8 mouse cellular contexts compared by ENCODE assay signal in genomic region chr8:119585901-119586300, GRCm38 (mm10). TPM values are rescaled to one million over a fixed set of nuclear protein-coding genes. Genes with fewer than 3 reads are reported as not detected.
DNase-seq lines count a peak whose midpoint lies in the region; ATAC-seq and TF ChIP-seq lines count a peak whose summit lies in the region.

No protein-coding gene starts in this region.

- H3K4me3 ChIP-seq in kidney, embryonic 14.5 days (ENCODE audit: low read length) = peak overlapping the region; percentile 30
- peak overlapping the region; percentile 31 for H3K4me3 ChIP-seq in embryonic facial prominence, embryonic 14.5 days (ENCODE audit: low read depth, low read length)
- H3K4me3 ChIP-seq in intestine, postnatal 0 days (ENCODE audit: low read depth, low read length) = peak overlapping the region; percentile 31
- peak overlapping the region; percentile 18; the same call in 1 of the 2 replicates for H3K4me3 ChIP-seq in neural tube, embryonic 12.5 days

- no peaks in the 10 kb centered on the region for H3K36me3 ChIP-seq in kidney, embryonic 14.5 days (ENCODE audit: control insufficient read depth, insufficient read depth, low read length)
- H3K36me3 ChIP-seq in embryonic facial prominence, embryonic 14.5 days (ENCODE audit: control insufficient read depth, insufficient read depth, low read length) = no peaks in the 10 kb centered on the region
- H3K36me3 ChIP-seq in intestine, postnatal 0 days (ENCODE audit: control insufficient read depth, insufficient read depth) = no peaks in the 10 kb centered on the region
- H3K36me3 ChIP-seq in neural tube, embryonic 12.5 days = no peaks in the 10 kb centered on the region

- no peak overlapping the region for H3K27ac ChIP-seq in kidney, embryonic 14.5 days (ENCODE audit: low read depth, low read length)
- H3K27ac ChIP-seq in embryonic facial prominence, embryonic 14.5 days (replicated peaks; ENCODE audit: low read depth, low read length) = no peak overlapping the region
- peak overlapping the region; percentile 60; the same call in 1 of the 2 replicates for H3K27ac ChIP-seq in intestine, postnatal 0 days (ENCODE audit: low read depth, low read length)
- H3K27ac ChIP-seq in neural tube, embryonic 12.5 days = no peak overlapping the region

- no peaks in the 10 kb centered on the region for H3K4me1 ChIP-seq in kidney, embryonic 14.5 days (ENCODE audit: control insufficient read depth, insufficient read depth, low read length)
- no peaks in the 10 kb centered on the region for H3K4me1 ChIP-seq in embryonic facial prominence, embryonic 14.5 days (ENCODE audit: control insufficient read depth, insufficient read depth, low read length)
- peaks cover 5% of the 10 kb centered on the region; the same call in 1 of the 2 replicates for H3K4me1 ChIP-seq in intestine, postnatal 0 days (replicated peaks; ENCODE audit: control insufficient read depth, insufficient read depth, low read length)
- peaks cover 4% of the 10 kb centered on the region; the same call in 1 of the 2 replicates for H3K4me1 ChIP-seq in neural tube, embryonic 12.5 days

- no peaks in the 10 kb centered on the region for H3K9me3 ChIP-seq in kidney, embryonic 14.5 days (ENCODE audit: control insufficient read depth, low read length)
- no peaks in the 10 kb centered on the region for H3K9me3 ChIP-seq in embryonic facial prominence, embryonic 14.5 days (ENCODE audit: control insufficient read depth, low read length)
- no peaks in the 10 kb centered on the region for H3K9me3 ChIP-seq in intestine, postnatal 0 days (ENCODE audit: control insufficient read depth)
- no peaks in the 10 kb centered on the region for H3K9me3 ChIP-seq in neural tube, embryonic 12.5 days

- H3K27me3 ChIP-seq in kidney, embryonic 14.5 days (ENCODE audit: control insufficient read depth, insufficient read depth, low read length) = no peaks in the 10 kb centered on the region
- H3K27me3 ChIP-seq in embryonic facial prominence, embryonic 14.5 days (replicated peaks; ENCODE audit: control insufficient read depth, insufficient read depth, low read length) = no peaks in the 10 kb centered on the region
- H3K27me3 ChIP-seq in intestine, postnatal 0 days (replicated peaks; ENCODE audit: control insufficient read depth, insufficient read depth, low read length) = no peaks in the 10 kb centered on the region
- 0 out of 2 replicates have a peak, but pooled peaks cover 4% of the 10 kb centered on the region for H3K27me3 ChIP-seq in neural tube, embryonic 12.5 days (replicated peaks)

- H3K9ac ChIP-seq in kidney, embryonic 14.5 days (ENCODE audit: low read depth, low read length) = peak overlapping the region; percentile 45; the same call in 1 of the 2 replicates
- peak overlapping the region; percentile 32; the same call in 1 of the 2 replicates for H3K9ac ChIP-seq in embryonic facial prominence, embryonic 14.5 days (ENCODE audit: low read depth, low read length)
- H3K9ac ChIP-seq in intestine, postnatal 0 days (ENCODE audit: low read depth, low read length) = 0 out of 2 replicates have a peak overlapping the region, but pooled peaks have one; percentile 26
- H3K9ac ChIP-seq in neural tube, embryonic 12.5 days = 0 out of 2 replicates have a peak overlapping the region, but pooled peaks have one; percentile 44

- no peak for DNase-seq in kidney, postnatal 14 days
- peak; percentile 59 for DNase-seq in embryonic facial prominence, embryonic 14.5 days (ENCODE audit: low spot score)
- no peak for DNase-seq in frontal cortex, adult 2 months (ENCODE audit: extremely low spot score in 1 of 2, low spot score in 1 of 2)
- no peak for DNase-seq in left cerebral cortex, adult 8-10 months (ENCODE audit: low spot score in 2 of 2)
- no peak for DNase-seq in cerebellum, postnatal 4 days (ENCODE audit: low spot score in 2 of 2)

- peak overlapping the region; percentile 49 for H3K4me2 ChIP-seq in kidney, embryonic 14.5 days (replicated peaks; ENCODE audit: low read depth, low read length)
- H3K4me2 ChIP-seq in embryonic facial prominence, embryonic 14.5 days (ENCODE audit: low read depth, low read length) = peak overlapping the region; percentile 55
- H3K4me2 ChIP-seq in intestine, postnatal 0 days (replicated peaks; ENCODE audit: low read depth) = peak overlapping the region; percentile 65
- peak overlapping the region; percentile 58 for H3K4me2 ChIP-seq in neural tube, embryonic 12.5 days (replicated peaks)

- 18% methylated on average over 18 of the region's 24 CpGs for WGBS in kidney, embryonic 14.5 days
- 14% methylated on average over 20 of the region's 24 CpGs for WGBS in embryonic facial prominence, embryonic 14.5 days
- 24% methylated on average over 21 of the region's 24 CpGs for WGBS in intestine, postnatal 0 days
- WGBS in neural tube, embryonic 12.5 days = 20% methylated on average over 23 of the region's 24 CpGs

- TF ChIP-seq CTCF in intestine, postnatal 0 days (IDR thresholded peaks at IDR 0.05; ENCODE audit: low read depth) = no peak

- peak; percentile 60; the same call in 1 of the 2 replicates for ATAC-seq in kidney, embryonic 14.5 days (ENCODE audit: low FRiP score, low TSS enrichment)
- ATAC-seq in embryonic facial prominence, embryonic 14.5 days (ENCODE audit: low read depth) = peak; percentile 55
- no peak for ATAC-seq in intestine, postnatal 0 days
- no peak for ATAC-seq in neural tube, embryonic 12.5 days (ENCODE audit: low FRiP score, low read depth)

RNA-seq across cellular contexts. Expression of gene Dnaaf1, which starts 10.9 kb away (rescaled TPM):
- polyA plus RNA-seq in kidney, embryonic 14.5 days (2014; fragmentation: Nextera tagmentation; extraction: Ambion mirVana) = 0.11 and 0.37 TPM in 2 replicates
- 0.83 and 2.5 TPM in 2 replicates for polyA plus RNA-seq in embryonic facial prominence, embryonic 14.5 days (2014; fragmentation: Nextera tagmentation; extraction: Ambion mirVana)
- polyA plus RNA-seq in intestine, postnatal 0 days (2015; fragmentation: Nextera tagmentation; extraction: Ambion mirVana) = 3.6 and 4.2 TPM in 2 replicates
- polyA plus RNA-seq in neural tube, embryonic 12.5 days (2016; fragmentation: Nextera tagmentation; extraction: Ambion mirVana) = 0.08 TPM in 1 of 2 replicates, not detected in the other
- polyA plus RNA-seq in frontal cortex, adult 2 months (2012; rRNA removed) = 0.15 and 0.18 TPM in 2 replicates
- under 1 TPM in 3 of 4 experiments, not detected in 1; 0.33 to 0.59 (median 0.44) TPM for total RNA-seq in left cerebral cortex, adult 8-10 months (2022)

RNA-seq across cellular contexts. Expression of gene Hsdl1, which starts 10.9 kb away (rescaled TPM):
- polyA plus RNA-seq in kidney, embryonic 14.5 days (2014; fragmentation: Nextera tagmentation; extraction: Ambion mirVana) = 20.4 and 35.8 TPM in 2 replicates
- polyA plus RNA-seq in embryonic facial prominence, embryonic 14.5 days (2014; fragmentation: Nextera tagmentation; extraction: Ambion mirVana) = 34.0 and 37.1 TPM in 2 replicates
- polyA plus RNA-seq in intestine, postnatal 0 days (2015; fragmentation: Nextera tagmentation; extraction: Ambion mirVana) = 21.6 and 21.8 TPM in 2 replicates
- 94.2 and 100 TPM in 2 replicates for polyA plus RNA-seq in neural tube, embryonic 12.5 days (2016; fragmentation: Nextera tagmentation; extraction: Ambion mirVana)
- 36.3 and 38.5 TPM in 2 replicates for polyA plus RNA-seq in frontal cortex, adult 2 months (2012; rRNA removed)
- total RNA-seq in left cerebral cortex, adult 8-10 months (2022) = 10 to 100 TPM; 51.4 to 63.6 (median 55.2) TPM

RNA-seq across cellular contexts. Expression of gene Taf1c, which starts 19.1 kb away (rescaled TPM):
- 9.7 and 13.0 TPM in 2 replicates for polyA plus RNA-seq in kidney, embryonic 14.5 days (2014; fragmentation: Nextera tagmentation; extraction: Ambion mirVana)
- polyA plus RNA-seq in embryonic facial prominence, embryonic 14.5 days (2014; fragmentation: Nextera tagmentation; extraction: Ambion mirVana) = 7.9 and 11.3 TPM in 2 replicates
- 5.0 and 5.1 TPM in 2 replicates for polyA plus RNA-seq in intestine, postnatal 0 days (2015; fragmentation: Nextera tagmentation; extraction: Ambion mirVana)
- polyA plus RNA-seq in neural tube, embryonic 12.5 days (2016; fragmentation: Nextera tagmentation; extraction: Ambion mirVana) = 15.8 and 16.7 TPM in 2 replicates
- polyA plus RNA-seq in frontal cortex, adult 2 months (2012; rRNA removed) = 15.3 and 16.3 TPM in 2 replicates
- 10 to 100 TPM in 1 of 4 experiments, 1 to 10 TPM in 3; 8.6 to 10.2 (median 9.7) TPM for total RNA-seq in left cerebral cortex, adult 8-10 months (2022)

RNA-seq across cellular contexts. Expression of gene Adad2, which starts 26.6 kb away (rescaled TPM):
- 0.29 TPM in 1 of 2 replicates, not detected in the other for polyA plus RNA-seq in kidney, embryonic 14.5 days (2014; fragmentation: Nextera tagmentation; extraction: Ambion mirVana)
- 0.14 and 0.17 TPM in 2 replicates for polyA plus RNA-seq in embryonic facial prominence, embryonic 14.5 days (2014; fragmentation: Nextera tagmentation; extraction: Ambion mirVana)
- 0.08 and 0.17 TPM in 2 replicates for polyA plus RNA-seq in intestine, postnatal 0 days (2015; fragmentation: Nextera tagmentation; extraction: Ambion mirVana)
- 0.10 TPM in 2 replicates for polyA plus RNA-seq in neural tube, embryonic 12.5 days (2016; fragmentation: Nextera tagmentation; extraction: Ambion mirVana)
- polyA plus RNA-seq in frontal cortex, adult 2 months (2012; rRNA removed) = 0.08 TPM in 1 of 2 replicates, not detected in the other
- total RNA-seq in left cerebral cortex, adult 8-10 months (2022) = 1 to 10 TPM in 3 of 4 experiments, under 1 TPM in 1; 0.50 to 1.2 (median 1.2) TPM

RNA-seq across cellular contexts. Expression of gene Mbtps1, which starts 27.4 kb away (rescaled TPM):
- polyA plus RNA-seq in kidney, embryonic 14.5 days (2014; fragmentation: Nextera tagmentation; extraction: Ambion mirVana) = 66.4 and 131 TPM in 2 replicates
- polyA plus RNA-seq in embryonic facial prominence, embryonic 14.5 days (2014; fragmentation: Nextera tagmentation; extraction: Ambion mirVana) = 110 and 124 TPM in 2 replicates
- 32.8 and 33.3 TPM in 2 replicates for polyA plus RNA-seq in intestine, postnatal 0 days (2015; fragmentation: Nextera tagmentation; extraction: Ambion mirVana)
- 92.3 and 96.2 TPM in 2 replicates for polyA plus RNA-seq in neural tube, embryonic 12.5 days (2016; fragmentation: Nextera tagmentation; extraction: Ambion mirVana)
- 65.4 and 70.7 TPM in 2 replicates for polyA plus RNA-seq in frontal cortex, adult 2 months (2012; rRNA removed)
- 10 to 100 TPM; 73.0 to 83.3 (median 78.8) TPM for total RNA-seq in left cerebral cortex, adult 8-10 months (2022)

Comparison
In these comparisons a context has a peak if more than half of its experiments do, and no peak if none do; other contexts are left out.
1. ATAC-seq: peak in kidney, embryonic 14.5 days (single experiment) and embryonic facial prominence, embryonic 14.5 days (single experiment); none in intestine, postnatal 0 days (single experiment) and neural tube, embryonic 12.5 days (single experiment).
2. Peak in every context shown above with its lines, with median percentiles within 50 percentile points of each other: H3K4me2 ChIP-seq, H3K4me3 ChIP-seq and H3K9ac ChIP-seq.